Mouse (Mus musculus): ENCODE results near the gene Mmp23. TPM values are rescaled to one million over a fixed set of nuclear protein-coding genes. Genes with fewer than 3 reads are reported as not detected.
A peak's percentile ranks its signal among the peaks of the same experiment; 100 is the strongest.

The Mmp23 gene
- total RNA-seq, 2 experiments from 2014 or later = not detected

GRCm38 (mm10) chr4:155603801-155604200, 49.4 kb downstream of the Mmp23 start:
- ATAC-seq (replicated peaks; ENCODE audit: low FRiP score, poor library complexity, severe bottlenecking) = no peak

- no peak for ATAC-seq (replicated peaks; ENCODE audit: low FRiP score, poor library complexity, severe bottlenecking)
These were observed 50.4 kb downstream of the Mmp23 start for GRCm38 (mm10) chr4:155602753-155603152.

GRCm38 (mm10) chr4:155601997-155602456, 51.2 kb downstream of the Mmp23 start:
- no peak for ATAC-seq (replicated peaks; ENCODE audit: low FRiP score, poor library complexity, severe bottlenecking)

GRCm38 (mm10) chr4:155601091-155601996, 51.8 kb downstream of the Mmp23 start, which contains the start of gene Slc35e2:
TSS of gene Slc35e2 (plus strand) at chr4:155601416.
- peak; percentile 88 for ATAC-seq (replicated peaks; ENCODE audit: low FRiP score, poor library complexity, severe bottlenecking)

Other genes starting within 250 kb of the Mmp23 start
- not detected in 2 replicates for gene Cfap74, start 244.2 kb downstream of the Mmp23 start, total RNA-seq (2015; ENCODE audit: low replicate concordance)
- not detected in 2 replicates for gene Cfap74, start 244.2 kb downstream of the Mmp23 start, total RNA-seq (2017; ENCODE audit: low replicate concordance)
- not detected in 2 replicates for gene Tmem52, start 184.3 kb downstream of the Mmp23 start, total RNA-seq (2015; ENCODE audit: low replicate concordance)
- not detected in 2 replicates for gene Tmem52, start 184.3 kb downstream of the Mmp23 start, total RNA-seq (2017; ENCODE audit: low replicate concordance)
- 95.2 and 108 TPM in 2 replicates for gene Gnb1, start 162.0 kb downstream of the Mmp23 start, total RNA-seq (2015; ENCODE audit: low replicate concordance)
- 24.6 and 31.3 TPM in 2 replicates for gene Gnb1, start 162.0 kb downstream of the Mmp23 start, total RNA-seq (2017; ENCODE audit: low replicate concordance)
- 25.9 and 26.0 TPM in 2 replicates for gene Nadk, start 91.0 kb downstream of the Mmp23 start, total RNA-seq (2015; ENCODE audit: low replicate concordance)
- 9.9 and 12.9 TPM in 2 replicates for gene Nadk, start 91.0 kb downstream of the Mmp23 start, total RNA-seq (2017; ENCODE audit: low replicate concordance)
- 10.9 and 31.4 TPM in 2 replicates for gene Slc35e2, start 52.0 kb downstream of the Mmp23 start, total RNA-seq (2015; ENCODE audit: low replicate concordance)
- gene Slc35e2, start 52.0 kb downstream of the Mmp23 start, total RNA-seq (2017; ENCODE audit: low replicate concordance) = 12.2 and 14.1 TPM in 2 replicates
- gene Cdk11b, start 28.5 kb downstream of the Mmp23 start, total RNA-seq (2015; ENCODE audit: low replicate concordance) = 28.5 and 59.5 TPM in 2 replicates
- gene Cdk11b, start 28.5 kb downstream of the Mmp23 start, total RNA-seq (2017; ENCODE audit: low replicate concordance) = 53.6 and 56.3 TPM in 2 replicates
- not detected in 2 replicates for gene Gm10563, start 8.0 kb downstream of the Mmp23 start, total RNA-seq (2015; ENCODE audit: low replicate concordance)
- gene Gm10563, start 8.0 kb downstream of the Mmp23 start, total RNA-seq (2017; ENCODE audit: low replicate concordance) = not detected in 2 replicates
- gene Mib2, start 15.8 kb upstream of the Mmp23 start, total RNA-seq (2015; ENCODE audit: low replicate concordance) = 0.84 and 2.9 TPM in 2 replicates
- gene Mib2, start 15.8 kb upstream of the Mmp23 start, total RNA-seq (2017; ENCODE audit: low replicate concordance) = 3.2 and 6.6 TPM in 2 replicates
- not detected in 2 replicates for gene Fndc10, start 41.0 kb upstream of the Mmp23 start, total RNA-seq (2015; ENCODE audit: low replicate concordance)
- not detected in 2 replicates for gene Fndc10, start 41.0 kb upstream of the Mmp23 start, total RNA-seq (2017; ENCODE audit: low replicate concordance)
- gene Ssu72, start 51.4 kb upstream of the Mmp23 start, total RNA-seq (2015; ENCODE audit: low replicate concordance) = 44.9 and 65.6 TPM in 2 replicates
- gene Ssu72, start 51.4 kb upstream of the Mmp23 start, total RNA-seq (2017; ENCODE audit: low replicate concordance) = 37.0 and 57.2 TPM in 2 replicates
- not detected in 2 replicates for gene Tmem240, start 81.4 kb upstream of the Mmp23 start, total RNA-seq (2015; ENCODE audit: low replicate concordance)
- not detected in 2 replicates for gene Tmem240, start 81.4 kb upstream of the Mmp23 start, total RNA-seq (2017; ENCODE audit: low replicate concordance)
- gene Atad3a, start 107.7 kb upstream of the Mmp23 start, total RNA-seq (2015; ENCODE audit: low replicate concordance) = 0.84 and 35.3 TPM in 2 replicates
- 3.3 and 5.1 TPM in 2 replicates for gene Atad3a, start 107.7 kb upstream of the Mmp23 start, total RNA-seq (2017; ENCODE audit: low replicate concordance)
- gene Vwa1, start 121.3 kb upstream of the Mmp23 start, total RNA-seq (2015; ENCODE audit: low replicate concordance) = not detected in 2 replicates
- gene Vwa1, start 121.3 kb upstream of the Mmp23 start, total RNA-seq (2017; ENCODE audit: low replicate concordance) = 0.68 TPM in 1 of 2 replicates, not detected in the other
- gene Tmem88b, start 132.5 kb upstream of the Mmp23 start, total RNA-seq (2015; ENCODE audit: low replicate concordance) = 0.42 and 1.1 TPM in 2 replicates
- 0.83 and 1.3 TPM in 2 replicates for gene Tmem88b, start 132.5 kb upstream of the Mmp23 start, total RNA-seq (2017; ENCODE audit: low replicate concordance)
- gene Ankrd65, start 137.1 kb upstream of the Mmp23 start, total RNA-seq (2015; ENCODE audit: low replicate concordance) = not detected in 2 replicates
- gene Ankrd65, start 137.1 kb upstream of the Mmp23 start, total RNA-seq (2017; ENCODE audit: low replicate concordance) = 1.0 and 9.8 TPM in 2 replicates
- gene Mrpl20, start 149.5 kb upstream of the Mmp23 start, total RNA-seq (2015; ENCODE audit: low replicate concordance) = 127 and 129 TPM in 2 replicates
- gene Mrpl20, start 149.5 kb upstream of the Mmp23 start, total RNA-seq (2017; ENCODE audit: low replicate concordance) = 30.7 and 31.2 TPM in 2 replicates
- gene Ccnl2, start 159.1 kb upstream of the Mmp23 start, total RNA-seq (2015; ENCODE audit: low replicate concordance) = 258 and 265 TPM in 2 replicates
- gene Ccnl2, start 159.1 kb upstream of the Mmp23 start, total RNA-seq (2017; ENCODE audit: low replicate concordance) = 262 and 283 TPM in 2 replicates
- gene Aurkaip1, start 177.9 kb upstream of the Mmp23 start, total RNA-seq (2015; ENCODE audit: low replicate concordance) = 47.2 and 63.7 TPM in 2 replicates
- 69.4 and 71.4 TPM in 2 replicates for gene Aurkaip1, start 177.9 kb upstream of the Mmp23 start, total RNA-seq (2017; ENCODE audit: low replicate concordance)
- not detected in 2 replicates for gene Mxra8, start 186.3 kb upstream of the Mmp23 start, total RNA-seq (2015; ENCODE audit: low replicate concordance)
- gene Mxra8, start 186.3 kb upstream of the Mmp23 start, total RNA-seq (2017; ENCODE audit: low replicate concordance) = not detected in 2 replicates
- 20.9 and 26.0 TPM in 2 replicates for gene Dvl1, start 194.0 kb upstream of the Mmp23 start, total RNA-seq (2015; ENCODE audit: low replicate concordance)
- 19.5 and 22.4 TPM in 2 replicates for gene Dvl1, start 194.0 kb upstream of the Mmp23 start, total RNA-seq (2017; ENCODE audit: low replicate concordance)
- gene Tas1r3, start 210.0 kb upstream of the Mmp23 start, total RNA-seq (2015; ENCODE audit: low replicate concordance) = 0.84 and 1.1 TPM in 2 replicates
- gene Tas1r3, start 210.0 kb upstream of the Mmp23 start, total RNA-seq (2017; ENCODE audit: low replicate concordance) = 0.26 and 2.3 TPM in 2 replicates
- 3.4 and 9.4 TPM in 2 replicates for gene Cptp, start 216.1 kb upstream of the Mmp23 start, total RNA-seq (2015; ENCODE audit: low replicate concordance)
- gene Cptp, start 216.1 kb upstream of the Mmp23 start, total RNA-seq (2017; ENCODE audit: low replicate concordance) = 5.6 and 12.6 TPM in 2 replicates
- 14.7 and 28.8 TPM in 2 replicates for gene Ints11, start 216.2 kb upstream of the Mmp23 start, total RNA-seq (2015; ENCODE audit: low replicate concordance)
- 7.9 and 33.2 TPM in 2 replicates for gene Ints11, start 216.2 kb upstream of the Mmp23 start, total RNA-seq (2017; ENCODE audit: low replicate concordance)
- gene Pusl1, start 238.4 kb upstream of the Mmp23 start, total RNA-seq (2015; ENCODE audit: low replicate concordance) = 2.2 and 5.4 TPM in 2 replicates
- 4.6 and 9.8 TPM in 2 replicates for gene Pusl1, start 238.4 kb upstream of the Mmp23 start, total RNA-seq (2017; ENCODE audit: low replicate concordance)
- 30.2 and 49.0 TPM in 2 replicates for gene Acap3, start 238.4 kb upstream of the Mmp23 start, total RNA-seq (2015; ENCODE audit: low replicate concordance)
- 31.5 and 42.0 TPM in 2 replicates for gene Acap3, start 238.4 kb upstream of the Mmp23 start, total RNA-seq (2017; ENCODE audit: low replicate concordance)